Mouse (Mus musculus) naive thymus-derived CD4-positive, alpha-beta T cell, adult 5 months (primary cell): ENCODE measurements around the gene Grhl3. TPM values are rescaled to one million over a fixed set of nuclear protein-coding genes. Genes with fewer than 3 reads are reported as not detected.

Source experiments
- polyA plus RNA-seq: library from polyadenylated mRNA; unstranded; fragments of 100-300 nt; shearing (Covaris generic); gene quantifications from one replicate; pipeline ENCODE4 v1.2.1, GENCODE M21; 2017

Grhl3 gene
- not detected for polyA plus RNA-seq

DNA sequence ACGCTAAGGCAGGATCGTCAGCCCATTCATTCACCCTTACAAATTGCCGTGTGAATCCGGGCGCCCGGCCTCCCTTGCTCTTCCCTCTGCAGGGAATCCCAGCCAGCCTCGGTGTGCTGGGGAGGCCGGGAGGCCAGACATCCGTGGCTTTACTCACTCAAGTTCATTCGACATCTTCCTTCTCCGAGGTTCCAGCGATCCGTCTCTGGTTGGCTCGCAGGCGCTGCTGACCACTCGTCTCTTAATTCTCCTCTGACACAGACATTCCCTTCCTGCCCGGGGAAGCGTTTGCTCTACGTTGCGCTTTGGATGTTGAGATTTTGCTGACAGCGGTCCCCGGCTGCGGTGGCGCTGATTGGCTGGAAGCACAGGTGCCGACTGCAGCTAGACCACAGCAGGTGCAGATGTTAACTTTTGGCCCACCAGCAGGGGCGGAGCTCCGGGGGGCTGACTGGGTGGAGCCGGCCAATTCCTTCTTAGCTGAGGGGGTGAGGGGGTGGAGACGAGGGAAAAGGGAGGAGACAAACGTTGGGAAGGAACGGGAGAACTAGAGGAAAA lies at the start of gene Grhl3:
Gene Grhl3, minus strand, starts transcription at position 380 of the 558 bp plus-strand sequence.

DNA sequence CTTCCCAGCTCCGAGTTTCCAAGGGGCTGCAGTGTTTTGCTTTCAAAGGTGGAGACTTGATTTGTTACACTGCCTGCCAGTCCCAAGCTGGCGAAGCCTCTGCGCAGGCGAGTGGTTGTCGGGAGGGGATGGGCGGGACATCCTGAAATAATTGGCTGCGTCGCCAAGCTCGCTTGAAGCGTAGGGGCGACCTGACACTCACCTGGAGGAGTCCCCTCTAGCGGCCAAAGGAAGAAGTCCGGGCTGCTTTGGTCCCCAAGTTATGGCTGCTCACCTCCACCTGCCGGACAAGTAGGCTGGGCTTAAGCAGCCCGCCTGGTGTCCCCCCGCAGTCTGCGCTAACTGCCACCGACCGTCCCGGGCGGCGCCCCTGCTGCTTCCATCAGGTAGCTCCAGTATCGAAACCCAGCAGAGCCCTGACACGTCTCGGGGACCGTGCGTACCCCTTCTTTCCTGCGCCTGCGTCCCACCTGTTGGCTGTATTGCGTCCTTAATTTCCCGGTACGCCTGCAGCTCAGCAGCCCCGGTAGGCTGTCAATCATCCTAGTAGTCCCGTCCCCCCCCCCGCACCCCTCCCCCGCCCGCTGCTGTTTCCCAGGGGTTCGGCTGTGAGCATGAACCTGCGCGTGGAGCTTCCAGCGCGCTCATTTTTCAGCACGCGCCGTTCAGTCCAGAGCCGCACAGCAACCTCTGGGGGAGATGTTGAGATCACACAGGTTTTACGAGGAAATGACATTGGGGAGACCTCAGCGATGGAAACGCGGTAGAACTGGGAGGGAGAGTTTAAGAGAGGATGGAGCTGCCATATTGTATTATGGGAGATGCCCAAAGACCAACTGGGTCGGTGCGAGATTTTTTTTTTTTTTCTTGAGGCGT lies 78.7 kb downstream of the Grhl3 start, which contains the start of the genes Stpg1 and Nipal3:
Gene Stpg1, plus strand, starts transcription at position 270 of the 876 bp plus-strand sequence.
Gene Nipal3, minus strand, starts transcription at position 518 of the 876 bp plus-strand sequence.

Other genes with a start within 250 kb of the Grhl3 start
- gene Srrm1, start 220.3 kb downstream of the Grhl3 start, polyA plus RNA-seq: 249 TPM
- 4.1 TPM for gene Ncmap, start 175.4 kb downstream of the Grhl3 start, polyA plus RNA-seq
- gene Rcan3, start 139.8 kb downstream of the Grhl3 start, polyA plus RNA-seq: 81.0 TPM
- gene Stpg1, start 78.8 kb downstream of the Grhl3 start, polyA plus RNA-seq: 0.29 TPM
- gene Nipal3, start 78.6 kb downstream of the Grhl3 start, polyA plus RNA-seq: 15.3 TPM
- not detected for gene Ifnlr1, start 112.7 kb upstream of the Grhl3 start, polyA plus RNA-seq
- gene Il22ra1, start 154.5 kb upstream of the Grhl3 start, polyA plus RNA-seq: not detected
- gene Myom3, start 186.1 kb upstream of the Grhl3 start, polyA plus RNA-seq: not detected